Mouse (Mus musculus): Measurements from ENCODE around the gene Rbm25.

- TF ChIP-seq MYOG (IDR thresholded peaks at IDR 0.05; ENCODE audit: control insufficient read depth, extremely low read depth, insufficient read length) (no peak), CTCF (IDR thresholded peaks at IDR 0.05; ENCODE audit: control insufficient read depth, insufficient read depth, insufficient read length) (no peak), USF1 (IDR thresholded peaks at IDR 0.05; ENCODE audit: low read depth) (no peak), CEBPB (IDR thresholded peaks at IDR 0.05; ENCODE audit: low read depth) (no peak)
Measured at GRCm38 (mm10) chr12:83591754-83592501, 39.1 kb upstream of the Rbm25 start.
